Mouse (Mus musculus) common myeloid progenitor, adult 5-6 weeks (primary cell): Measurements from ENCODE around the gene Tmed3. TPM values are rescaled to one million over a fixed set of nuclear protein-coding genes. Genes with fewer than 3 reads are reported as not detected.

Experiments used
- ATAC-seq: replicated peaks from 2 replicates; pipeline ENCODE4 v1.8.0; 2016; ENCODE audit warnings: low read depth, mild to moderate bottlenecking, moderate TSS enrichment, inconsistent platforms; ENCODE audit not compliant: poor library complexity, severe bottlenecking
- total RNA-seq: library from RNA; stranded (forward); fragments of 200-1000, 187-1606 nt; gene quantifications from 2 replicates; pipeline ENCODE4 v1.2.3, GENCODE M21; 2017

Gene Tmed3
- total RNA-seq, result 98.8 and 113 TPM in 2 replicates

DNA sequence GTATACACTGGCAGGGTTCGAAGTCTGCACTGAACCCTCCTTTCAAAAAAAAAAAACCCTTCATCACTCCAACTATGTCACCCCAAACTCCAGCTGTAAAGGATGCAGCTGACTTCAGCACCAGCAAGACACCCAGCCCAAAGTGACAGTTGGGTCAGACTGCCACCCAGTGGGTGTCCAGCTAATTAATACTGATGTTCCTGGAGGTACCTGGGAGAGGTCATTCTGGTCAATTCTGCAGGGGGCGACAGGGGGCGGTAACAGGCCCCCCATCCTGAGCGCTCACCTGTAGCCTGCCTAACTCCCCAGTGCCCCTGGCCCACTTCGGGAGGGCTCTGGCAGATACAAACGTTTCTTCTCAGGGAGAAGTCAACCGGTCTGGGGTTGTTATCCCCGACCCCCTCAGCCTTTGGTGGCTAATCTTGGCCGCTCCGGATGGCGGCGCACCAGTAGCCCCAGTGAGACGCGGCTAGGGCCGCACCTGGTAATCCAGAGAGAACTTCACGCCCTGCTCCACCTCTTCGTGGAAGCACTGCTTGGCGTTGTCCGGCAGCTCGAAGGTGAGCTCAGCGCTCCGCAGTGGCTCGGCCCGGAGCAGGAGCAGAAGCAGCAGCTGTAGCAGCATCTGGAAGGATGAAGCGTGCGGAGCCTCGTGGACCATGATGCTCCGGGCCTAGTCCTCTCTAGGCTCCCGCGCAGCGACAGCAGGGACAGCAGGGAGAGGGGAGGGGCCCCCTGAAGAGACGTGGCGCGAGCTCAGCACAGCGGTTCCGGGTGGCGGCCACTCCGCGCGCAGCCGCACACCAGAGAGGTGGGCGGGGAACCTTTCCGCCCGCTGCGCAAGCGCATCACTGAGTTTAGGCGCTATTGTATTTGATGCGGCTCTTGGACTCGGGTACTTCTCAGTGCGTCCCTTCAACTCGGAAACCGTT is at the start of gene Tmed3:
TSS of gene Tmed3 (minus strand) at position 804 of the 932 bp plus-strand sequence.
- peak; percentile 89 for ATAC-seq

DNA sequence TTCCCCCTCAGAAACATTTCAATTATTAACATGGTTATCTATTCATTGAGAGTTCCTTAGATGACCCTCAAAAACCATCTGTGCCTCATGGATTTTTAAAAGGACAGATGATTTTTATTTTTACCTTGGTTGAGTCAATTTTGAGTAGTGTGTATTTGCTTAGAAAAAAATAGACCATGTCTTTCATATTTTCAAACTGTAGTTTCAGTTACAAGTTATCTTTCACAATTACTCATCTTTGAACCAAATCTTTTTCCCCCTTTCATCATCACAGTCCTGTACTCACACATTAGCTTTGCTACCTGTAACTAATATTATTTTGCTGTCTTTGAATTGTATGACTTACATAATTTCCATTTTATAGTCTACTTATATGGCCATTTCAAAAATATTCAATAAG is 35.2 kb upstream of the Tmed3 start:
- ATAC-seq, result no peak

DNA sequence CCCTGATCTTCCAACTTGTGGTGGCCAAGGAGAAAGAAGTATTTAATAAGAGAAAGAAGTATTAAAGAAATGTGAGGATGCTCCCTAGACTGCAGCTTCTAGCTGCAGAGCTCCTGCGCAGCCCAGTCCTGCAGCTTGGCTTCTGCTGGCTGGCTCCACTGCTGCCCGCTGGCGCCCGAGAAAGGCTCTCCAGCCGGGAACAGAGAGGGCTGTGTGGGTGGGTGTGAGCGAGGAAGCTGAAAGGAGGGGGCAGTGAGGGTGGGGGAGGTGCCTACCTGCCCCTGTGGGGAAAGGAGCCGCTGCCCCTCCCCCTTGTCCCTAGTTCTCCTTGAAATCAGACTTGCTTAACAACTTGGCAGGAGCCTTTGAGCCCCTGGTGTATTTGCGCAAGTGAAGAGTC is 33.4 kb upstream of the Tmed3 start, which contains the start of gene Ankrd34c:
TSS of gene Ankrd34c (minus strand) at position 181 of the 400 bp plus-strand sequence.
- no peak for ATAC-seq

DNA sequence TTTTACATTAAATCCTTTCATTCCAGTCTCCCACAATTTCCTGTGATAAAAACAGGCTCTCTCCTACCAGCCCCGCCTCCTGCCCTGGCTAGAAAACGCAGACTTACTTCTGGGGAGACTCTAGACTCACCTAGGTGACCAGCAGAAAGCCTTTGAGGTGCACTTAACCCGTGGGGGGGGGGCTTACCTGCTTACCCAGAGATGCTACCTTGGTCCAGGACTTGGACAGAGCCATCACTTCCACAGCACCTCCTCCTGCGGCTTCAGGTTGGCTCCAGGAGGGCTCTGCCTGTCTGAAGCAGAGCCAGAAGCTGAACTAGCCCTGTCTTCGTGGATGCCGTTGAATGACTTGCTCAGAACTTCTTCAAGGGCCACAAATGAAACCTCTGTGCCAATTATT is 33.0 kb upstream of the Tmed3 start:
- no peak for ATAC-seq

DNA sequence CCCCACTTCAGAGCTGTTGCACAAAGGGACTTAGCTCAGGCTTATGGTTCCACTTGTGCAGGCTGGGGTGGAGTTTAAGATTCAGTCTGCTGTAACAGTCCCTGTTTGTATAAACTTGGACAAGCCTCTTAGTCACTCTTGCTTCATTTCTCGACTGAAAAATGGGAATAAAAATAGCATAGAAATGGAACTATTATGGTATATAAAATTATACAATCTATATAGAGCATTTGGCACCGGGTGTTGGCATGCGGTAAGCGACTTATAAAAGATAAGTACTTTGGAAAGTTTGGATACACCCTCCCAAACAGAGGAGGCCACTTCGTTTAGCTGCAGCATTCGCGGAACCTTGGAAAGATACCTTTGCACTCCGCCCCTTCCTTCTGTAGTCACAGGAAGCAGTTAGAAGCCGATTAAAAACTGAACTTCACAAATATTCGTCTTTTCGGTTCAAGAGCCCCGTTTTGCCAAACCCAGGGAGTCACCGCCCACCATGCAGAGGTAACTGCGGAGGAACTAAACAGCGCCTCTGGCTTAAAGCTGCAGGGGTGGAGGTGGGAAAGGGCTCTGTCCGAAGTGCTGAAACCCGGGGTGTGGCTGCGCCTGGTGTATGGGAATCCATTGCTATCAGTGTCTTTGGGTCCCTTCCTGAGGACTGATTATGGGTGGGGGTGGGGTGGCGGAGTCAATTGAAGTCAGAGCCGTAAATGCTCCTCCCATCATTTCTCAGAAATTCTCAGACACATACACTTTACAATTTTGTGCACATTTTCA is 32.3 kb upstream of the Tmed3 start:
- ATAC-seq, result peak; percentile 95

DNA sequence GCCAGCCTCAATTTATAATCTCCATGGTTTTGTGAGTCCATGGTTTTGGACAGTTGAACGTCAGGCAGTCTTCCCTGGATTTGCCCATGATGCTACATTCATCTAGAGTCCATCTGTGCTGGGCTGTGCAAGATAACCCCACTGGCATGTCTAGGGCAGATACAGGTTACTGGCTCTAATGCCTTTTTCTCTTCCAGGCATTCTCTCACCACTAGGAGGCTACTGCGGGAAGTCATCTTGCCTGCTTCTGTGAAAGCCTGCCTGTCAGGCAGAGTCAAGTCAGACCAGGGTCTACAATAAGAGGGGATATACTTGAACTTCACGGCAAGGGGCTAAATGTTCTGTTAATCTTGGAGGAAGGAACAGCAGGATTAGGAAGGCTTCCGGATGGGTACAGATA is 2.0 kb upstream of the Tmed3 start:
- ATAC-seq, result peak; percentile 34; the same call in 1 of the 2 replicates

DNA sequence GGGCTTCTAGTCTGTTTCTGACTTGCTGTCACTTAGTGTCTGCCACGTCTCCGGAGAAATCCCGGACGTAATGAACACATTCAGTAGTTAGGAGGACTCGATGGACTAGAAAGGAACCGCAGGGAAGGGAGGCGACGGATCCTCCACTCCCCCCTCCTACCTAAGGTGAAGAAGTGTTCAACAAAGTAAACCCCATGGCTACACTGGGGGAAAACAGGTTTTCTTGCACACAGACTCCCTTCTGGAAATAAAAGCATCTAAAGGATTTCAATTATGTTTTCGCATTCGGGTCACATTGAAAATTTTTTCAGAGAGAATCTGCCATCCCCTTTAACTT is 297 bp upstream of the Tmed3 start:
- ATAC-seq, result peak; percentile 6; the same call in 1 of the 2 replicates

DNA sequence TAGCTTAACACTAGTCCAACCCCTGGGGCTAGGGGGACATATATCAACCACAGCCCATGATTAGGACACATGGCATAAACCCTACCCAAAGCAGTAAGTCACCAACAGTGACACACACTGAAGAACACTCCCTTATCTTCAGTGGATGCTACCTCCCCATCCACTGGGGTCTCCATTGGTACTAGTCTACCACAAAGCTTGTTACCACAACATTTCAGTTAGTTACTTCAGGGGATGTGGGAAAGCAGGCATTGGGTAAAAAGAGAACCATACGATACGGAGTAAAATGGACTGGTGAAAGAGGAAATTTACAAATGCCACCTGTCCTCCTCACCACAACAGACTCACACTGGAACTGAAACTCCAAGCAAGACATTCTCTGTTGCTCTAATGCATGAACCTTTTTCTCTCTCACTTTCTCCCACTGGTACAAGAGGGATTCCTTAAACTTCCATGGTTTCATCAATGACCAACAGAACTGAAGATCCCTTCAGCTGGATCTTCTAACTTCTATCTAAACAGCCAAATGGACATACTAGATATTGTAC is 3.9 kb downstream of the Tmed3 start:
- ATAC-seq, result peak; percentile 57

DNA sequence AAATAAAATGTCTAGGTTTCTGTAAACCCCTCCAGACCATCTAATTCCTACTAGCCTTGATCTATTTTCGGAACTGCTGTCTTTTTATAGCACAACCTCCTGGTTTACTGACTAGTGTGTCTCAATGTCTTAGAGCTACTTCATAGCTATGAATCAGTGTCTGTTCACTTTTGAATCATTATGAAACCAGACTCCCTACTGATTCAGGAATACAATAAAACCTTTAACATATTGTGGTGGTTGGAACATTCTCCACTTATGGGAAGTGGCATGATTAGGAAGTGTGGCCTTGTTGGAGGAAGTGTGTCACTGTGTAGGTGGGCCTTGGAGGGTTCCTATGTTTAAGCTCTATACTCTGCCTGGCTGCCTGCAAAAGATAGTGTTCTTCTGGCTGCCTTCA is 9.7 kb downstream of the Tmed3 start:
- ATAC-seq, result peak; percentile 65

DNA sequence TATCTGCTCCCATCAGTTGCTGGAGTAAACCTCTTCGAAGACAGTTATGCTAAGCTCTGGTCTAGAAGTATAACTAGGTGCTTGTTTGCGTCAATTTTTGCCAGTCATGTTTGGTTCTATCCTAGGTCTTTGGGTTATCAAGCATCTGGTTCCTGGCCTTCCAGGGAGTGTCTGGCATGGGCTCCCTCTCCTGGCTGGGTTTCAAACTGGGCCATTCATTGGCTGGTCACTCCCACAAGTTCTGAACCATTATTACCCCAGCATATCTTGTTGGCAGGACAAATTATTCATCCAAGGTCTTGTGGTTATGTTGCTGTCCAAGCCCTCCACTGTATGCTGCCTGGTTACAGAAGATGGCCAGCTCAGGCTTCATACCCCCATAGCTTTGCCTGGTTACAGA is 11.2 kb downstream of the Tmed3 start:
- no peak for ATAC-seq

DNA sequence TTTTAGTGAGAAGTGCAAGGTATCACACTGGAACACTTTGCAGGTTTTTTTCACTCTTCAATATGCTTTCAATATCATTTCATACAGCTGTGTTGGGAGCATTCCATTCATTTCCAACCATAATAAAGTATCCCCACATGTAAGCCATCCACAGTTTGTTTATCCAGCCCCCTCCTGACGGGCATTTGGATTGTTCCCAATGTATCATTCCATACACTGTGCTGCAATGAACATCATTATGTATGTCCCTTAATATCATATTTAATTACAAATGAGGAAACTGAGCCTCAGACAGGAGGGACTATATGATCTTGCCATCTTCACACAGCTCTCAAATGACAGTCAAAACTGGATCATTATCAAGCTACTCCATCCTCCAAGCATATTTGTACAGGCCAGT is 15.7 kb downstream of the Tmed3 start:
- no peak for ATAC-seq

DNA sequence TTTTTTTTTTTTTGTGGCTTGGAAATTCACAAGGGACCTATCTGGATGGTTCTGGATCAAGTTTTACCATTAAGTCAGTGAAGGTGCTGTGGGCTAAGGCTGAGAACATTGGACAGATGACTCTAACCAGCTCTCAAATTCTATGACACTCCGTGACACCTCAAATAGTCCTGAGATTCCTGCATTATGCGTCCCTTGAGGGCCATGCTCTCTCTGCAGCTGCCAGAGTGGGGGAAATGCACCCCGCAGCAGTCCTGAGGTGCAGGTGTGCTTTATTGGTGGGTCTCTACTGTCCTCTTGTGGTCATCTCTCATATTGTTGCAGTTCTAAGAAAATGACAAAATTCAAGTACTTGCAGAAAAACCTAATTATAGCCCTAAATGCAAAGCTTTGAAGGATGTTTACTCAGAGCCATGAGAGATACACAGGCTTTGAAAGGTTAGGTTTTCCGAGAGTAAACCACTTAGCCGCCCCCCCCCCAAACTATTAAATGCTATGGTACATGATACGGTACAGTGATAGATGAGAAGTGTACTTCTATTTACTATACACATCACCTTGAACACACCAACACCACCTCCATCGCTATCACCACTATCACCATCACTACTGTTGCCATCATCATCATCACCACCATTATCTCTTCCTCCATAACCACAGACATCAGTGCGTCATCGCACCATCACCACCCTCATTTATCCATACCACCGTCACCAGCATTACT is 17.2 kb downstream of the Tmed3 start:
- ATAC-seq, result peak; percentile 99

DNA sequence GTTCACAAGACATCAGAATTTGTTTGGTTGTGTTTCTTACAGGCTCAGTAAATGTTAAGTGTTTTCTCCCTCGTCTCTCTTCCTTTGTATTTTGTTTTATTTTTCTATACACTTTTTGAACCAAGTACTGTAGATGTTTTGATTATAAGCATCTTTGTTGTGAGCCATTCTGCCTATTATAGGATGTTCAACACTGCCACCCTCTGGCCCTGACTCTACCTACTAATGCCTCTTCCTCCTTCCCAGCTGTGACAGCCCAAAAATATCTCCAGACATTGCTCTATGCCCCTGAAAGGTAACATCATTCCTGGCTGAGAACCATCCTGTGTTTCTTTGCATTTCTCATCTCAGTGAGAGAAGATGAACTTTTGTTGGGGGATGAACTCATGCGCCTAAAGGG is 18.6 kb downstream of the Tmed3 start:
- no peak for ATAC-seq

DNA sequence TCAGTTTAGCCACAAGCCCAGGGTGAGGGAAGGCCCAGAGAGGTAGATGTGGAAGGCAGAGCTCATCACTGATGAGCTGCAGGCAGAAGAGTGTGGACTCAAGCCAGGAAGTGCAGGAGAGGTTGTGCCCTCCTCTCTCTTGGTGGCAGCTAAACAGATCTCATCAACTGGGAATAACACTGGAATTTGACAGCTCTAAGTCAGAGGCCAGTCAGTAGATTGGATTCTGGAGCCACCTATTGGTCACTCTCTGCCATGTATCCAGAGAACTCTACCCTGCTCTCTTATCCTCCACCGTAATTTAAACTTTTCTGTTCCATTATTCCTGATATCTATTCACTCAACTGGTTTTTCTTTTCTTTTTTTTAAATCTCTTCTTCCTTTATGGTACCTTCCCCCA is 25.9 kb downstream of the Tmed3 start:
- 0 out of 2 replicates have a peak, but pooled peaks have one; percentile 42 for ATAC-seq

DNA sequence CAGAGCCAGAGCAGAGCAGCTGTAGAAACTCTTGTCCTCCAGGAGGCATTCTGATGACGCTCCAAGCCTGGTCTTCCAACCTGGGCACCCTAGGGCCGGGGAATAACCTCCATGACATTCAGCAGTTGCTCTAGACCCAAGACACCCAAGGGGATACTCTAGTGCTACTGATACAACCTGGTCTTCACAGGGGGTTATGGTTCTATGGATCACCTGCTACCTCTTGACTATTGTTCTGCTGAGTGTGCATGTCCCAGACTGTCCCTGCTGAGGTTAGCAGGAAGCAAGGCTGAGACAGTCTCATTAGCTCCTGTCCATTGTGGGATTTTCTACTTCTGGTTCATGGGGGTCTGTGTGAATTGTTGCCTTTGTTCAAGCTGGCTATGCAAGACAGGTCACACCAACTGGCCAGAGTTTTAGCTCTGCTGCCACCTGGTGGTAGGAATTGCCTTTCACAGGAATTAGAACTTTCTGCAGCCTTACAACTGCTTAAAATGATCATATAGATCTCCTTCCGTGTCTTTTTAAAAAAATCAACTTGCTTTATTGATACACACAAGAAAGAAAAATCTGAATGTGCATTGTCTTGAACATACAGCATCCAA is 30.8 kb downstream of the Tmed3 start:
- peak; percentile 72 for ATAC-seq

DNA sequence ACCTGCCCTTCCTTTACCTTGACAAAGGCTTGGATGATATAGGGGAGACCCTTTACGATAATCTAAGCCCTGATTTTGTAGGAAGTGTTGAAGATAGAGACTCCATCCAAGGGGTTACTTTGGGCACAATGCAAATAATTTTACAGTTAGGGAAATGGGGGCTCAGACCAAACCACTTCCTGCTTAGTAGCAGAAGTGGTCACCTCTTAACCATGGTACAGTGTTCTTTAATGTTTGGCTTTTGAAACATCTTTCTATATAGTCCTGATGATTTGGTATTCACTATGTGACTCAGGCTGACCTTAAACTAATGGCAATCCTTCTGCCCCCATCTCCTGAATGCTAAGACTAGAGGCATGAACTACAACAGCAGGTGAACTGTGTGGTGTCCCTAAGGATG is 31.5 kb downstream of the Tmed3 start:
- peak; percentile 75 for ATAC-seq

DNA sequence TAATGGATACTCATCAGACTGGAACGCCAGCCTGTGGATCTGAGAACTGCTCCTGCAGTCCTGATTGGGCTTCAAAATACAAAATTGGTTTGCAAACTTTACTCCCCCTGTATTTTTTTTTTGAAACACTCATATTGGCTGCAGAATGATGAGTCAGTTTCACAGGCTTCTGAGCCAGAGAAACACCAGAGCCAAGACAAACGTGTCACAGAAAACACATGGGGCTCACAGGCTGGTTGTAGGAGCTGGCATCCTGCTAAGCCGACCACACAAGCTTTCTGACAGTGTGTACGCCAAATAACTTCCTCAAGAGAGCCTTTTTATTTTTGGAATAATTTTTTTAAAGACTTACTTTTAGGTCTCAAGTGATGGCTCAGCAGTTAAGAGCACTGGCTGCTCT is 35.0 kb downstream of the Tmed3 start:
- ATAC-seq, result no peak

DNA sequence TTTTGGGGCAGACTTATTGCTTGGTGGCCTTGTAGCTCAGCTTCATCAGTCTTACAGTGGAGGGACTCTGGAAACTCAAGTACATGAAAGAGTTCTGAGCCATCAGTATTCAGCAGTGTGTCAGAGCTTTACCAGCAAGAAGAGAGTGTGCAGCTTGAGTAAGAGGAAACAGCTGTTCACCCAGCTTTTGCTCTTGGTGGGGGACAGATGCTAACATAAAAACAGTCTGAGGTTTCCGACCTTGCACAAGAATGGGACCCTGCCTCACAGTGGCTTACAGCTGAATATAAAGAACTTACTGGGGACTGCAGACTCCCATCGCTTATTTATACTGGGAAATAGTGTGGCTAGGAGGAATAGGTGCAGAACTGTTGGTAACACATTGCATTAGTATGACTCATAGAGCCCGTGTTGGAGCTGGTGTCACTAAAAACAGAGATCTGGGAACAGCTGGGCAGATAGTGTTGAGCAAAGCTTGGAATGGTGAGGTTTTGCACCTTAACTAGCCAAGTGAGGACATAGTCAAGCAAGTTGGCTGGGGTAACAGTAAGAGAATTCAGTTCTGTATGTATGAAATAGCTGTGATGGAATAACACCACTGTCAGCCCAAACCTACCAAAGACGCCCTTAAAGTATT is 37.4 kb downstream of the Tmed3 start:
- peak; percentile 98 for ATAC-seq

DNA sequence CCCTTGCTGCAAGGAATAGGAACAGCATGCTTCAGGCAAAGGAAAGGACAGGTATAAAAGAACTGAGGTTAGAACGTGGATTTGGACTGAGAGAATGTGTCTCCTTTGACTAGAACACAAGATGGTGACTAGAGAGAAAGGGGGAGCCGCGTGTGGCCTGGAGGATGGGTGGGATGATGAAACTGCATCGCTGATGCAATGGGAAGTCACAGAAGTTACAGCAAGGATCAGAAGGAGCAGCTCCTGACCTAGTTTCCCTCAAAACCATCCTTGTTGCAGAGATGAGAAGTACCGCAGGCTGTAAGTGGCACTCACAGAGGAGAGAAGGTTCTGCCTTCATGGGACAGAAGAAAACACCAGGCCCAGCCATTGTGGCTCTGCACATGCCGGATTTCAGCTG is 54.0 kb downstream of the Tmed3 start:
- 0 out of 2 replicates have a peak, but pooled peaks have one; percentile 29 for ATAC-seq
